Mouse (Mus musculus) kidney, embryonic 14.5 days (tissue): ENCODE results near the gene Tmc2. TPM values are rescaled to one million over a fixed set of nuclear protein-coding genes. Genes with fewer than 3 reads are reported as not detected.

ENCODE experiments used
- ATAC-seq: fragments of 200-750 bp; cut with Nextera tagmentation; 2 replicates; pipeline ENCODE4 v1.8.0; 2017; ENCODE audit warnings: moderate number of reproducible peaks, mild to moderate bottlenecking, moderate TSS enrichment, moderate library complexity; ENCODE audit not compliant: low FRiP score, low TSS enrichment
- H3K27ac ChIP-seq: fragments of 300-500 bp; sonication (generic); 2 replicates; pipeline ENCODE4 v1.5.1; 2014; ENCODE audit warnings: low read depth, mild to moderate bottlenecking, low read length, moderate library complexity, mixed read lengths
- H3K27me3 ChIP-seq: fragments of 300-500 bp; sonication (generic); 2 replicates; pipeline ENCODE4 v1.6.1; 2014; ENCODE audit warnings: mild to moderate bottlenecking, low read length; ENCODE audit not compliant: control insufficient read depth, insufficient read depth
- H3K36me3 ChIP-seq: fragments of 300-500 bp; sonication (generic); 2 replicates; pipeline ENCODE4 v1.6.1; 2014; ENCODE audit warnings: low read length, mixed read lengths; ENCODE audit not compliant: control insufficient read depth, insufficient read depth
- H3K4me1 ChIP-seq: fragments of 300-500 bp; sonication (generic); 2 replicates; pipeline ENCODE4 v1.6.1; 2014; ENCODE audit warnings: low read length, mixed read lengths; ENCODE audit not compliant: control insufficient read depth, insufficient read depth
- H3K4me2 ChIP-seq: fragments of 300-500 bp; sonication (generic); replicated peaks from 2 replicates; pipeline ENCODE4 v1.6.1; 2014; ENCODE audit warnings: low read depth, mild to moderate bottlenecking, low read length
- H3K4me3 ChIP-seq: fragments of 300-500 bp; sonication (generic); 2 replicates; pipeline ENCODE4 v1.5.1; 2014; ENCODE audit warnings: mild to moderate bottlenecking, low read length
- H3K9ac ChIP-seq: fragments of 300-500 bp; sonication (generic); 2 replicates; pipeline ENCODE4 v1.6.1; 2014; ENCODE audit warnings: low read depth, mild to moderate bottlenecking, low read length, moderate library complexity
- H3K9me3 ChIP-seq: fragments of 300-500 bp; sonication (generic); 2 replicates; pipeline ENCODE4 v1.6.1; 2016; ENCODE audit warnings: low read length; ENCODE audit not compliant: control insufficient read depth
- WGBS: fragments of 180-500 bp; shearing (Covaris S2); extraction: QIAGEN DNeasy Blood & Tissue Kit; methylation state at CpG from one replicate; pipeline ENCODE4 v1.1.7; 2014; 5-methylcytosine and 5-hydroxymethylcytosine counted together
- polyA plus RNA-seq: library from polyadenylated mRNA; unstranded; fragments of >200 nt; fragmentation: Nextera tagmentation; extraction: Ambion mirVana; gene quantifications from 2 replicates; pipeline ENCODE4 v1.2.1, GENCODE M21; 2014

Tmc2 gene
- polyA plus RNA-seq, 1 experiment from 2014 or later = not detected

- WGBS = 89% methylated on average over 3 of the region's 3 CpGs
- Histone ChIP-seq H3K9ac (no peak overlapping the region), H3K9me3 (no peaks in the 10 kb centered on the region), H3K27me3 (no peaks in the 10 kb centered on the region), H3K4me2 (no peak overlapping the region), H3K27ac (no peak overlapping the region), H3K4me3 (no peak overlapping the region), H3K4me1 (no peaks in the 10 kb centered on the region), H3K36me3 (no peaks in the 10 kb centered on the region)
- no peak for ATAC-seq
These were observed 13.0 kb downstream of the Tmc2 start for GRCm38 (mm10) chr2:130207996-130208395.

DNA sequence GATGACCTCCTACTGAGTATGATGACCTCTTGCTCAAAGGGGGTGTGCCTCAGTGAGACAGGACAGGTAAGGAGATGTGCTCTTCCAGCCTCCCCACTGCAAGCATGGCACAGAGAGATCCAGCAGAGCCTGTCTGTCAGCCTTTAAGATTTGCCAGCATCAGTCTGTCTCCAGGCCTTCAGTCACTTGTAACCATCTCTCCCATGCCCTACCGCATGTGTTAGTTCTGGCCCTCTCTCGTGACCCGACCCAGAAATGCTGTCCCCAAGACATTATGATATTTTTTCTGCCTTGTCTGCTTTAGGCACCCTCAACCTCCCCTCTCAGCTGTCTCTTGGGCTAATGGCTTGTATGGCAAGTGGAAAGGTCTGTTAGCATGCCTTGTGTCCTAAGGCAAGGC, 14.6 kb downstream of the Tmc2 start:
- H3K9me3 ChIP-seq = no peaks in the 10 kb centered on the region
- H3K4me1 ChIP-seq = no peaks in the 10 kb centered on the region
- WGBS = 85% methylated on average over 3 of the region's 3 CpGs
- H3K4me2 ChIP-seq = no peak overlapping the region
- no peak overlapping the region for H3K27ac ChIP-seq
- no peak overlapping the region for H3K9ac ChIP-seq
- H3K27me3 ChIP-seq = no peaks in the 10 kb centered on the region
- no peak overlapping the region for H3K4me3 ChIP-seq
- no peaks in the 10 kb centered on the region for H3K36me3 ChIP-seq
- no peak for ATAC-seq

- H3K4me1 ChIP-seq = no peaks in the 10 kb centered on the region
- WGBS = 78% methylated on average over 2 of the region's 2 CpGs
- ATAC-seq = no peak
- no peak overlapping the region for H3K4me2 ChIP-seq
- no peaks in the 10 kb centered on the region for H3K27me3 ChIP-seq
- H3K4me3 ChIP-seq = no peak overlapping the region
- H3K9ac ChIP-seq = no peak overlapping the region
- no peak overlapping the region for H3K27ac ChIP-seq
- no peaks in the 10 kb centered on the region for H3K36me3 ChIP-seq
- H3K9me3 ChIP-seq = no peaks in the 10 kb centered on the region
These were observed 16.6 kb downstream of the Tmc2 start for GRCm38 (mm10) chr2:130211581-130211980.

GRCm38 (mm10) chr2:130246912-130247311, 51.9 kb downstream of the Tmc2 start:
- Histone ChIP-seq H3K9ac (no peak overlapping the region), H3K9me3 (no peaks in the 10 kb centered on the region), H3K36me3 (no peaks in the 10 kb centered on the region), H3K4me1 (no peaks in the 10 kb centered on the region), H3K4me2 (no peak overlapping the region), H3K4me3 (no peak overlapping the region), H3K27ac (no peak overlapping the region), H3K27me3 (no peaks in the 10 kb centered on the region)
- WGBS = 49% methylated on average over 9 of the region's 9 CpGs
- no peak for ATAC-seq

- H3K36me3 ChIP-seq = no peaks in the 10 kb centered on the region
- ATAC-seq = no peak
- no peaks in the 10 kb centered on the region for H3K4me1 ChIP-seq
- no peak overlapping the region for H3K4me2 ChIP-seq
- no peak overlapping the region for H3K27ac ChIP-seq
- WGBS = 70% methylated on average over 7 of the region's 7 CpGs
- H3K27me3 ChIP-seq = no peaks in the 10 kb centered on the region
- no peak overlapping the region for H3K4me3 ChIP-seq
- H3K9me3 ChIP-seq = no peaks in the 10 kb centered on the region
- H3K9ac ChIP-seq = no peak overlapping the region
These were observed 53.2 kb downstream of the Tmc2 start for GRCm38 (mm10) chr2:130248226-130248625.

DNA sequence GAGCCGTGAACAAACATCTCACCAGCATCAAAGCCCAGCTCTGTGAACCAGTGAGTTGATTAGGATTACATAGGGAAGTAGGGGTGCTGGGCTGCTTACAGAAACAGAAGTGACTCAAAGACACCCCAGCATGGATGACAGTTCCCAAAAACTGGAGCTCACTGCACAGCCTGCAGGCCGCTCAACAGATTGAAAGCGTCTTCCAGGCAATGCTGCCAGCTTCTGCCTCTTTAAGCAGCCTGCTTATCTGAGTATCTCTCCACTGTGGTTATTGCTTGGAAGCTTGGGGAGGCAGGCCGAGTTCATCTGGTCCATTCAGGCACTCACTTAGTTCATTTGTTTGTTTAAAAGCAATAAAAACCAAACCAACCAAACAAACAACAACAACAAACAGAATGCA, 61.8 kb downstream of the Tmc2 start:
- WGBS = 84% methylated on average over 4 of the region's 4 CpGs
- Histone ChIP-seq H3K27me3 (no peaks in the 10 kb centered on the region), H3K9ac (no peak overlapping the region), H3K4me3 (no peak overlapping the region), H3K27ac (no peak overlapping the region), H3K9me3 (no peaks in the 10 kb centered on the region), H3K4me1 (no peaks in the 10 kb centered on the region), H3K4me2 (no peak overlapping the region), H3K36me3 (no peaks in the 10 kb centered on the region)
- ATAC-seq = no peak

- no peak overlapping the region for H3K9ac ChIP-seq
- H3K27me3 ChIP-seq = no peaks in the 10 kb centered on the region
- no peak overlapping the region for H3K4me2 ChIP-seq
- H3K9me3 ChIP-seq = no peaks in the 10 kb centered on the region
- no peak overlapping the region for H3K27ac ChIP-seq
- H3K36me3 ChIP-seq = no peaks in the 10 kb centered on the region
- 83% methylated on average over 4 of the region's 4 CpGs for WGBS
- no peak overlapping the region for H3K4me3 ChIP-seq
- ATAC-seq = no peak
- H3K4me1 ChIP-seq = no peaks in the 10 kb centered on the region
These were observed 65.8 kb downstream of the Tmc2 start for GRCm38 (mm10) chr2:130260822-130261221.

DNA sequence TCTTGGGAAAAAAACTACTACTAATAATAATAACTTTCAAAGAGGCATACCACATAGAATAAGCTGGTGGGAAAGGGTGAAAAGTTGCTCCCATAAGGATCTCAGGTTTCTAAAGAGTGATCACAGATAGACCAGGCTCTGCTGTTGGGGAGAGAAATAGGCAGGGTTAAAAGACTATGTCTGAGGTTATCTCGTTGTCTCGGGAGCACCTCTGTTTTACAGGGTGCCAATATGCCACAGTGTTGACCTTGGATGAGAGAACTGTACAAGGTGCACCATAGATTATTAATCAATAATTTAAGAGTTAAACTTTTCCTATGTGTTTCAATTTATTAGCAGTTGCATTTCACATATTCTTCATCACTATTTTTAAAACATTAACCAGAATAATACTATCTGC, 66.9 kb downstream of the Tmc2 start:
- WGBS = 84% methylated on average over 2 of the region's 2 CpGs

GRCm38 (mm10) chr2:130262398-130262797, 67.4 kb downstream of the Tmc2 start:
- no peak overlapping the region for H3K4me3 ChIP-seq
- no peak overlapping the region for H3K4me2 ChIP-seq
- H3K36me3 ChIP-seq = no peaks in the 10 kb centered on the region
- no peak overlapping the region for H3K9ac ChIP-seq
- H3K9me3 ChIP-seq = no peaks in the 10 kb centered on the region
- H3K27ac ChIP-seq = no peak overlapping the region
- ATAC-seq = no peak
- H3K27me3 ChIP-seq = no peaks in the 10 kb centered on the region
- 74% methylated on average over 2 of the region's 2 CpGs for WGBS
- H3K4me1 ChIP-seq = no peaks in the 10 kb centered on the region

More for the DNA sequence above, 66.9 kb downstream of the Tmc2 start:
- Histone ChIP-seq H3K9me3 (no peaks in the 10 kb centered on the region), H3K27ac (no peak overlapping the region), H3K9ac (no peak overlapping the region), H3K4me2 (no peak overlapping the region), H3K4me3 (no peak overlapping the region), H3K27me3 (no peaks in the 10 kb centered on the region), H3K36me3 (no peaks in the 10 kb centered on the region), H3K4me1 (no peaks in the 10 kb centered on the region)
- no peak for ATAC-seq

- Histone ChIP-seq H3K4me1 (no peaks in the 10 kb centered on the region), H3K27ac (no peak overlapping the region), H3K36me3 (no peaks in the 10 kb centered on the region), H3K9ac (no peak overlapping the region), H3K27me3 (no peaks in the 10 kb centered on the region), H3K9me3 (no peaks in the 10 kb centered on the region), H3K4me3 (no peak overlapping the region), H3K4me2 (no peak overlapping the region)
- no peak for ATAC-seq
- WGBS = 89% methylated on average over 1 of the region's 1 CpGs
These were observed 70.5 kb downstream of the Tmc2 start for GRCm38 (mm10) chr2:130265520-130265919.
